ENCODE assay signal across 12 mouse cellular contexts in the genomic region with DNA sequence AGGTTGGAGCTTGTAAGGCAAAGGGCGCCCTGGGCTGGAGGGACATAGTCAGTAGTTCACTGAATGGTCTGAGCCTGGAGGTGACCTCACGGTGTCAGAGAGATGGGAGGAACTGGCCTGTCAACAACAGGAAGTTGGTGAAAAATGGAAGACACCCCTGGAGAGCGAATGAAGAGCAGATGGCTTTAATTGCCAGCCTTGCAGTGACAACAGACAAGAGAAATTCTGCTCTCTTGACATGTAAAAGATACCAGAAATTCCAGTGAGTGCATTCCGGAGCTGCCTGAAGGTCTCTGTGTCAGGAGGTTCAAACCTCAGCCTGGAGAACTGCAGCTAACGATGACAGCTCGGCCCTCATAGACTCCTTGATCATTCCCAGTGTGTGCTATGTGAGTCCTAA.
DNase-seq lines count a peak whose midpoint lies in the region; ATAC-seq lines count a peak whose summit lies in the region.
"Had no signal": no experiment of that assay in that cellular context is flagged by ENCODE, and none has a peak within 500 bp of the region (broad histone marks: within the 10 kb centered on the region; RNA-seq: fewer than 3 reads in every experiment).

No protein-coding gene starts in this region.

- H3K27ac ChIP-seq in lung, embryonic 16.5 days (ENCODE audit: low read length) = no peak overlapping the region
- H3K27ac ChIP-seq: embryonic facial prominence, embryonic 13.5 days; stomach, postnatal 0 days had no signal

- WGBS in lung, embryonic 16.5 days = 38% methylated on average over 6 of the region's 6 CpGs

- H3K4me1 ChIP-seq in lung, embryonic 16.5 days (replicated peaks; ENCODE audit: control insufficient read depth, insufficient read depth, low read length) = peaks cover 6% of the 10 kb centered on the region

- H3K4me3 ChIP-seq in lung, embryonic 16.5 days (ENCODE audit: low read length) = no peak overlapping the region
- H3K4me3 ChIP-seq: embryonic facial prominence, embryonic 13.5 days had no signal

- H3K4me2 ChIP-seq in lung, embryonic 16.5 days (ENCODE audit: low read depth, low read length) = no peak overlapping the region
- H3K4me2 ChIP-seq: embryonic facial prominence, embryonic 13.5 days had no signal

- peaks cover 4% of the 10 kb centered on the region; the same call in 1 of the 2 replicates for H3K27me3 ChIP-seq in lung, embryonic 16.5 days (ENCODE audit: control insufficient read depth, insufficient read depth, low read depth, low read length)
- H3K27me3 ChIP-seq: embryonic facial prominence, embryonic 13.5 days; Patski had no signal

- no peaks in the 10 kb centered on the region for H3K36me3 ChIP-seq in lung, embryonic 16.5 days (ENCODE audit: control insufficient read depth, insufficient read depth, low read length)
- H3K36me3 ChIP-seq: embryonic facial prominence, embryonic 13.5 days had no signal

- DNase-seq in adrenal gland, adult 2 months = peak; percentile 36
- no peak for DNase-seq in adrenal gland, postnatal 4 days (ENCODE audit: low spot score in 2 of 2)
- no peak for DNase-seq in lung, postnatal 14 days
- DNase-seq in kidney, adult 9 months = peak; percentile 67
- peak; percentile 81 for DNase-seq in mesoderm, embryonic 11.5 days (ENCODE audit: low read depth, low spot score)
- no peak for DNase-seq in urinary bladder, postnatal 14 days (ENCODE audit: low spot score)
- DNase-seq in right cerebral cortex, postnatal 4 days = no peak
- DNase-seq: gastrocnemius, postnatal 10 days had no signal

- no peak overlapping the region for H3K9ac ChIP-seq in lung, embryonic 16.5 days (ENCODE audit: low read length)
- H3K9ac ChIP-seq: embryonic facial prominence, embryonic 13.5 days had no signal

- H3K9me3 ChIP-seq in lung, embryonic 16.5 days (ENCODE audit: control insufficient read depth, low read length) = no peaks in the 10 kb centered on the region
- H3K9me3 ChIP-seq: embryonic facial prominence, embryonic 13.5 days had no signal

- ATAC-seq in lung, embryonic 16.5 days (ENCODE audit: low read depth) = peak; percentile 76
- ATAC-seq: Patski had no signal

Comparison
In these comparisons a context has a peak if more than half of its experiments do, and no peak if none do; other contexts are left out.
1. DNase-seq: peak in adrenal gland, adult 2 months (single experiment), kidney, adult 9 months (single experiment) and mesoderm, embryonic 11.5 days (single experiment); none in adrenal gland, postnatal 4 days (0 of 2), lung, postnatal 14 days (single experiment), urinary bladder, postnatal 14 days (single experiment) and right cerebral cortex, postnatal 4 days (single experiment).